Mouse (Mus musculus) forebrain, embryonic 11.5 days (tissue): ENCODE results near the gene Bicdl1. TPM values are rescaled to one million over a fixed set of nuclear protein-coding genes. Genes with fewer than 3 reads are reported as not detected.
"Not testable (repeated sequence)": the region's sequence is repeated elsewhere in the genome, so short reads cannot be mapped to it uniquely, and the experiment has no call there.

Experiments
- ATAC-seq: fragments of 200-750 bp; cut with Nextera tagmentation; replicated peaks from 2 replicates; pipeline ENCODE4 v1.8.0; 2017; ENCODE audit warnings: moderate TSS enrichment; ENCODE audit not compliant: low FRiP score
- DNase-seq: peaks from one replicate; pipeline ENCODE4 v3.0.0-alpha.2; 2017; ENCODE audit warnings: low spot score
- H3K27ac ChIP-seq: fragments of 300-500 bp; sonication (generic); 2 replicates; pipeline ENCODE4 v1.5.1; 2014; ENCODE audit warnings: low read depth, low read length
- H3K27me3 ChIP-seq: fragments of 300-500 bp; sonication (generic); 2 replicates; pipeline ENCODE4 v1.6.1; 2014; ENCODE audit warnings: mild to moderate bottlenecking, low read length, mixed read lengths; ENCODE audit not compliant: control insufficient read depth, insufficient read depth
- H3K36me3 ChIP-seq: fragments of 300-500 bp; sonication (generic); 2 replicates; pipeline ENCODE4 v1.6.1; 2014; ENCODE audit warnings: mild to moderate bottlenecking, low read length, moderate library complexity, mixed read lengths; ENCODE audit not compliant: control insufficient read depth, insufficient read depth
- H3K4me1 ChIP-seq: fragments of 300-500 bp; sonication (generic); replicated peaks from 2 replicates; pipeline ENCODE4 v1.6.1; 2014; ENCODE audit warnings: low read length, mixed read lengths; ENCODE audit not compliant: control insufficient read depth, insufficient read depth
- H3K4me2 ChIP-seq: fragments of 300-500 bp; sonication (generic); 2 replicates; pipeline ENCODE4 v1.6.1; 2014; ENCODE audit warnings: low read depth, mild to moderate bottlenecking, low read length, moderate library complexity, mixed read lengths; ENCODE audit not compliant: severe bottlenecking
- H3K4me3 ChIP-seq: fragments of 300-500 bp; sonication (generic); 2 replicates; pipeline ENCODE4 v1.5.1; 2014; ENCODE audit warnings: low read depth, low read length
- H3K9ac ChIP-seq: fragments of 300-500 bp; sonication (generic); 2 replicates; pipeline ENCODE4 v1.6.1; 2014; ENCODE audit warnings: low read length
- H3K9me3 ChIP-seq: fragments of 300-500 bp; sonication (generic); 2 replicates; pipeline ENCODE4 v1.6.1; 2016; ENCODE audit warnings: low read length, mixed read lengths; ENCODE audit not compliant: control insufficient read depth
- WGBS: fragments of 180-500 bp; shearing (Covaris S2); extraction: QIAGEN DNeasy Blood & Tissue Kit; methylation state at CpG from one replicate; pipeline ENCODE4 v1.1.7; 2014; 5-methylcytosine and 5-hydroxymethylcytosine counted together
- polyA plus RNA-seq: library from polyadenylated mRNA; unstranded; fragments of >200 nt; fragmentation: Nextera tagmentation; extraction: Ambion mirVana; gene quantifications from 2 replicates; pipeline ENCODE4 v1.2.1, GENCODE M21; 2014

The Bicdl1 gene
- polyA plus RNA-seq, 1 experiment from 2014 or later: 11.1 TPM

DNA sequence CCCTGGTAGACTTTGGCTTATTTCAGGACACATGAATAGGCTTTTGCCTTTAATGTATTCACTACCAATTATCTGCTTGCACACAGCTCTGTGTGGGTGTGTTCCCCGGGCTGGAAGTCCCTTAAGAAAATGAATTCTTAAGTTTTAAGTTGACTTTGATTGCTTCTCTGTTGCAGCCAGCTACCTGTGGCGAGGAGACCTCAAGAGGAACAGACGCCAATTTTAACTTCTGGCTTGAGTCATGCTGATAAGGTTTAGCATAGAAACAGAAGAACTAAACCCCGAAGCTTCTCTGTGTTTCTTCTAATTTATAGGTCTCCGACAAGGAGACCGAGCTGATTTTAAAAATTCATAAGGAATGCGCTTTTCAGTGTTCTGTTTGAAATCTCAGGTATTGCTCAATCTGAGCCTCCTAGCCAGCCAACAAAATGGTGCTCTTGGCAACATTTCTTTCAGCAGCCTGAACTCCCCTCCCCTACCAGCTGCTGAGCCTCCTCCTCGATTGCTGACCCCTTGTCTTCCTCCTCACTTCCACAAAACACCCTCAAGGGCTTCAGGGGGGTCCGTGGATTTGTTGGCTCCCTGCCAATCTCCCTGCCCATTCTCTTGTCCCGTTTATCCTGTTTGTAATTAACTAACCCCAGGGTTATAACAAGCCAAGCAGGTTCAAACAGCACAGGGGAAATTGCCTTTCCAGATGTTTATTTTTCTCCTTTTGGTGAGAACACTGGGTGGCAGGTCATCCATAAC, 27.2 kb upstream of the Bicdl1 start:
- H3K36me3 ChIP-seq: no peaks in the 10 kb centered on the region
- no peak overlapping the region for H3K4me2 ChIP-seq
- WGBS: 58% methylated on average over 10 of the region's 10 CpGs
- ATAC-seq (no peak), DNase-seq (no peak)
- H3K9me3 ChIP-seq: no peaks in the 10 kb centered on the region
- H3K4me1 ChIP-seq: no peaks in the 10 kb centered on the region
- H3K9ac ChIP-seq: no peak overlapping the region
- H3K27me3 ChIP-seq: no peaks in the 10 kb centered on the region
- H3K4me3 ChIP-seq: no peak overlapping the region
- H3K27ac ChIP-seq: no peak overlapping the region

DNA sequence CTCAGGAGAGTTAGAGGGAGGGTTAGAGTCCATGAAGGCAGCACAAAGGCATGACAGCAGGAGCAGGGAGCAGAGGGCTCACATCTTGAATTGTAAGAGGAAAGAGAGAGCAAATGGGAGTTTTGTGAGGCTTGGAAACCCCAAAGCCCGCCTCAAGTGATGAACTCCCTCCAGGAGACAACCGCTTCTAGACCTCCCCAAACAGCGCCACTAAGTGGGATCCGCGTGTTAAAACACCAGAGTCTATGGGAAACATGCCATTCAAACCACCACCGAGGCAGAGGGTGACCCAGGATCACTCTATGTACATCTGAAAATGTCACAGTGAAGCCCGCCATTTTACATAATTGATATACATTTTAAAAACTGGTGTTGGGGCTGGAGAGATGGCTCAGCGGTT, 26.1 kb upstream of the Bicdl1 start:
- H3K4me1 ChIP-seq: no peaks in the 10 kb centered on the region
- no peak for DNase-seq
- no peak overlapping the region for H3K9ac ChIP-seq
- ATAC-seq: no peak
- H3K27ac ChIP-seq: no peak overlapping the region
- no peak overlapping the region for H3K4me2 ChIP-seq
- no peaks in the 10 kb centered on the region for H3K9me3 ChIP-seq
- no peaks in the 10 kb centered on the region for H3K27me3 ChIP-seq
- 86% methylated on average over 8 of the region's 8 CpGs for WGBS
- H3K4me3 ChIP-seq: no peak overlapping the region
- H3K36me3 ChIP-seq: no peaks in the 10 kb centered on the region

DNA sequence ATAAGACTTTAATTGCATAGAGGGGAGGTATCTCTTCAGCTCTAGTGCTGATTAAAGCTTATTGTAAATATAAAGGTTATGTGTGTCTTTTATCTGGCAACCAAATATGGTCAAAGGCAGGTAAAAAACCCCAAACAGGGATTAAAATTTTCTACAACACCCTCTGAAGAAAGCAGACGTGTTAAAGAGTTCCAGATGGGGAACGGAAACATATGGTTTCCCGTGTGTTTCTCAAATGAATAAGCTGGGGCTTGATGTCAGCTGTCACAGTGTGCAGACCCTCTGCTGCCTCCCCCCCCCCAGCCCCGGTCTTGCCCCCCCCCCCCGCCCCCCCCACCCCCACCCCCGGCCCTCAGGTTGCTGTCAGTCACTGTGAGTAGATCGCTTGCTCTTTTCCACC, 24.1 kb upstream of the Bicdl1 start:
- Histone ChIP-seq H3K4me2 (no peak overlapping the region), H3K27ac (no peak overlapping the region), H3K9me3 (no peaks in the 10 kb centered on the region), H3K4me1 (no peaks in the 10 kb centered on the region), H3K27me3 (no peaks in the 10 kb centered on the region), H3K4me3 (no peak overlapping the region), H3K36me3 (no peaks in the 10 kb centered on the region), H3K9ac (no peak overlapping the region)
- no peak for ATAC-seq
- WGBS: 70% methylated on average over 5 of the region's 7 CpGs
- no peak for DNase-seq

DNA sequence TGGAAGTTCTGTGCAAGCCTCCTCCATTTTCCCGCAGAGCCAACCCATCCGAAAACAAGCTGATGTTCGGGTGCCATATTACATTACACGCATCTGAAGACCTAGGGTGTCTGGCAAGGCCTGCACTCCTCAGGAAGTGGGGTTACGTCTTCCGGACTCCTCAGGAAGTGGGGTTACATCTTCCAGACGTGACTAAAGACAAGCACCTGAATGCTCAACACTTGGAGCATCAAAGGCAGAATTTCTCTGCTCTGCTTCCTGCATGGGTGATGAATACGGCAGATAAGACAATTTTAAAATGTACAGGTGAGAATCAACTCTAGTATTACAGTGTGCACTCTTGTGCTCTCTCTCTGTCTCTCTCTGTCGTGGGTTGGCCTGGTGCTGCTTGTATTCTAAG, 23.4 kb upstream of the Bicdl1 start:
- H3K9me3 ChIP-seq: no peaks in the 10 kb centered on the region
- no peak overlapping the region for H3K4me2 ChIP-seq
- H3K36me3 ChIP-seq: no peaks in the 10 kb centered on the region
- no peak overlapping the region for H3K9ac ChIP-seq
- H3K27me3 ChIP-seq: no peaks in the 10 kb centered on the region
- WGBS: 83% methylated on average over 9 of the region's 9 CpGs
- H3K27ac ChIP-seq: no peak overlapping the region
- H3K4me3 ChIP-seq: no peak overlapping the region
- DNase-seq (no peak), ATAC-seq (no peak)
- no peaks in the 10 kb centered on the region for H3K4me1 ChIP-seq

DNA sequence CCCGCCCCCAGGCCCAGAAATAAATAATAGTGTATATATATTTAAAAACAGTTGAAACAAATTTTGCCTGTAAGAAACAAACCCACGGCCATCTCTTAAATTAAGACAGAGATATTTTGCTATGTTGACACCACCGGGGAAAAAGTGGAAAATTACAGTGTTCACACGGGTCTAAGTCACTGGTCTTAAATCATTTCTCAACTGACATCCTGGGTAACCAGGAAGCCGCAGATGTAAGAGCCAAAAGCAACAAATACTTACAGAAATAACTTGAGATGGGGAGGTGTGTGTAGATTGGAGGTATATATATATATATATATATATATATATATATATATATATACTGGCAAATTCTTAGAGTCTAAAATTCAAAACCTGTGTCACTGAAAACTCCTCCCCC, 21.5 kb upstream of the Bicdl1 start:
- ATAC-seq (no peak), DNase-seq (no peak)
- Histone ChIP-seq H3K4me3 (no peak overlapping the region), H3K36me3 (no peaks in the 10 kb centered on the region), H3K27ac (no peak overlapping the region), H3K9ac (no peak overlapping the region), H3K4me2 (no peak overlapping the region), H3K4me1 (no peaks in the 10 kb centered on the region), H3K27me3 (no peaks in the 10 kb centered on the region), H3K9me3 (no peaks in the 10 kb centered on the region)
- WGBS: 91% methylated on average over 5 of the region's 5 CpGs

DNA sequence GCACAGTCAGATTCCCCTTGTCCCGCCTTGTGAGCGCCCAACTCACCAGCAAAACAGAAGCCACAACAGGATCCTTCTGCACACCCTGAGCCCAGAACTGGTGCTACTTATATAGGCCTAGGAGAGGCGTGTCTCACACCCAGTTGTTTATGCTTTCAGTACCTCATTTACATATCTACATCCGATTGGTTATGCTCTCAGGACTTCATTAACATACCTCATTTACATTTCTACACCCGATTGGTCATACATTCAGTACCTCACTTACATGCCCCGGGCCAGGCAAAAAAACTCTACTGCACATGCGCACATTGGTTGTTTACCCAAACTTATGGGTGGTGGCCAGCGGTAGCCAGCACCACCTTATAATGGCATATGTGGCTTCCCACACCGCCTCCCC, 20.5 kb upstream of the Bicdl1 start:
- H3K9ac ChIP-seq: not testable (repeated sequence)

DNA sequence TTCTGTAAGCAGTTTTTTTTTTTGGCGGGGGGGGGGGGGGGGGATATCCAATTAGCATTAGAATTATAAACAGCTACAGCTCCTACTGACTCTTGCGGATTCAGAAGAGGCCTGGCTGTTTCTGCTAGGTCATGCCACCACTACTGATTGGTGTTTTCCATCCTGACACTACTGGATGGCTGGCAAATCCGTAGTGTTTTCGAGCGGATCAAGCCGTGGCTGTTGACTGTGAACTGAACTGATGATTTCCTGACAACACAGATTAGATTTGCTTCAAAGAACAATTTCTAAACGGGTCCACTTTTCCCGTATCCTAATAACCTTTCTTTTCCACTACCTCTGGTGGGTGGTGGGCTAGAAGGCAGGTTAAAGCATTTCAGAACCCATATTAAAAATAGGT, 16.9 kb upstream of the Bicdl1 start:
- no peak for ATAC-seq
- 60% methylated on average over 7 of the region's 8 CpGs for WGBS

More for the DNA sequence above, 20.5 kb upstream of the Bicdl1 start:
- not testable (repeated sequence) for H3K4me3 ChIP-seq, H3K4me1 ChIP-seq, DNase-seq, H3K27me3 ChIP-seq, H3K4me2 ChIP-seq, H3K9me3 ChIP-seq, H3K36me3 ChIP-seq, ATAC-seq, H3K27ac ChIP-seq
- 90% methylated on average over 9 of the region's 9 CpGs for WGBS

DNA sequence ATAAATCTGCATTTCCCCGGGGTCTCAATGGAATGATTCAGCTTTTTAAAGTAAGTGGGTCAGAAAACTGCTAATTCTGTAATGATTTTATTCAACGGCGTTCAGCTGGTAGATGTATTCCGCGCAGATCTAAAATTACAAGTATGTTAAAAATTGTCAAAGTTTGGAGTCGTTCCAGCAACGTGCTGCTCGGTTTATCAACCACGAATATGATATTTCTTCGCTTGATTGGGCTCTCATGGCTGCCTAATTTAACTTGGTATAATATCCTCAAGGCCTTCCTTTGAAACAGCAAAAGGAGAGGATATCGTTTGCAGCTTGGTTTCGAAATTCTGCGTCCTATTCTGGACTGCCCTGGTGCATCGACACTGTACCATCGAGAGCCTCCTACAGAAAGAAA, 13.9 kb upstream of the Bicdl1 start:
- H3K4me3 ChIP-seq: no peak overlapping the region
- no peaks in the 10 kb centered on the region for H3K9me3 ChIP-seq
- no peaks in the 10 kb centered on the region for H3K36me3 ChIP-seq
- H3K9ac ChIP-seq: no peak overlapping the region
- H3K4me2 ChIP-seq: no peak overlapping the region
- no peaks in the 10 kb centered on the region for H3K4me1 ChIP-seq
- H3K27me3 ChIP-seq: no peaks in the 10 kb centered on the region
- WGBS: 93% methylated on average over 15 of the region's 15 CpGs
- H3K27ac ChIP-seq: no peak overlapping the region
- DNase-seq (no peak), ATAC-seq (no peak)

More for the DNA sequence above, 16.9 kb upstream of the Bicdl1 start:
- no peaks in the 10 kb centered on the region for H3K36me3 ChIP-seq
- no peak overlapping the region for H3K27ac ChIP-seq
- H3K4me2 ChIP-seq: no peak overlapping the region
- DNase-seq: no peak
- H3K27me3 ChIP-seq: no peaks in the 10 kb centered on the region
- H3K9me3 ChIP-seq: no peaks in the 10 kb centered on the region
- H3K4me1 ChIP-seq: no peaks in the 10 kb centered on the region
- no peak overlapping the region for H3K9ac ChIP-seq
- no peak overlapping the region for H3K4me3 ChIP-seq

DNA sequence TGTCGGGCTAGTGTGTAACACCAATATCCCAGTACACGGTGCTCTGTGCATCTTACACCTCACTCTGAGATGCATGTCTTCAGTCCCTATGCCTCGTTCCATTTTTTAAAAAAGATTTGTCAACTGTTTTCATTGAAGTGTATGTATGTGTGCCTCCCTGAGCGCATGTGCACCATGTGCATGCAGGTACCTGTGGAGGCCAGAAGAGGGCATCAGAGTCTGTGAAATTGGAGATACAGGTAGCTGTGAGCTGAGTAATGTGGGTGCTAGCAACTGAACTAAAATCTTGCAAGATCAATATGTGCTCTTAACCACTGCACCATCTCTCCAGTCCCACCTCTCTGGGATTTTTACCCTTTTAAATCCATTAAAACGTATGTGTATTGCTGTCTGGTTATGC, 6.6 kb upstream of the Bicdl1 start:
- H3K27me3 ChIP-seq: no peaks in the 10 kb centered on the region
- no peak overlapping the region for H3K27ac ChIP-seq
- DNase-seq: no peak
- no peak for ATAC-seq
- H3K4me2 ChIP-seq: no peak overlapping the region
- H3K4me1 ChIP-seq: no peaks in the 10 kb centered on the region
- no peak overlapping the region for H3K4me3 ChIP-seq
- no peaks in the 10 kb centered on the region for H3K9me3 ChIP-seq
- H3K36me3 ChIP-seq: no peaks in the 10 kb centered on the region
- 94% methylated on average over 5 of the region's 5 CpGs for WGBS
- H3K9ac ChIP-seq: no peak overlapping the region
